Mouse (Mus musculus): ENCODE measurements around the gene Dcaf15.

DNA sequence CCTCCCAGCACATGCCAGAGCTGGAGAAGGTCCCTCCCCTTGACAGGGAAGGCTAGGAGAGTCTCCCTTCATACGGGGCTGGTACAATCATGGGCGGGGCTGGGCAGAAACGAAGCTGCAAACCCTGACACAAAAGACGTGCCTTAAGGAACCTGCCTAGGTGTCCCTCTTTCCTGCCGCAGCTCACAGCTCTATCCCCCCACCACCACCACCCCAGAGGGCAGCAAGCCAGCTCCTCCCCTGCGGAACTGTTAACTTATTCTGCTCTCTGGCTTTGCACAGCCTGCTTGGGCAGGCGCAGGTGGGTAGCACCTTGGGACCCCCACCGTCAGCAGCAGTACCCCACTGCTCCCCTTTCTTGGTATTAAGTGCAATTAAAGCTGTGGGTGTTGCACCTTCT, 8.5 kb downstream of the Dcaf15 start:
- TF ChIP-seq CTCF (IDR thresholded peaks at IDR 0.05) (no peak), EP300 (IDR thresholded peaks at IDR 0.05) (no peak)
